Mouse (Mus musculus) liver, adult 2 months (tissue): Measurements from ENCODE around the gene Myl9. TPM values are rescaled to one million over a fixed set of nuclear protein-coding genes. Genes with fewer than 3 reads are reported as not detected.
A peak's percentile ranks its signal among the peaks of the same experiment; 100 is the strongest.

Source experiments
- DNase-seq: peaks from one replicate; pipeline ENCODE4 v3.0.0-alpha.2; 2011; ENCODE audit warnings: low read depth, low spot score; ENCODE audit errors: extremely low read depth
- H3K27ac ChIP-seq: fragments of 200-500 bp; replicated peaks from 2 replicates; pipeline ENCODE4 v1.5.1; 2012; ENCODE audit warnings: low read depth, mild to moderate bottlenecking, control low read depth, inconsistent platforms, low read length; ENCODE audit not compliant: insufficient read depth
- H3K27me3 ChIP-seq: fragments of 200-500 bp; 2 replicates; pipeline ENCODE4 v1.6.1; 2012; ENCODE audit warnings: mild to moderate bottlenecking, moderate library complexity, low read length, inconsistent platforms; ENCODE audit not compliant: control insufficient read depth, insufficient read depth
- H3K36me3 ChIP-seq: fragments of 200-500 bp; 2 replicates; pipeline ENCODE4 v1.6.1; 2012; ENCODE audit warnings: low read length, inconsistent platforms; ENCODE audit not compliant: control insufficient read depth, insufficient read depth
- H3K4me1 ChIP-seq: fragments of 200-500 bp; 2 replicates; pipeline ENCODE4 v1.6.1; 2011; ENCODE audit warnings: low read length; ENCODE audit not compliant: control insufficient read depth, insufficient read depth
- H3K4me3 ChIP-seq: fragments of 200-500 bp; 2 replicates; pipeline ENCODE4 v1.5.1; 2011; ENCODE audit warnings: low read depth, mild to moderate bottlenecking, control low read depth, low read length, moderate library complexity; ENCODE audit not compliant: insufficient read depth
- H3K79me2 ChIP-seq: fragments of 200-500 bp; 2 replicates; pipeline ENCODE4 v1.6.1; 2012; ENCODE audit warnings: inconsistent platforms, mild to moderate bottlenecking, low read length, moderate library complexity; ENCODE audit not compliant: control insufficient read depth, insufficient read depth
- H3K9ac ChIP-seq: fragments of 200-500 bp; 2 replicates; pipeline ENCODE4 v1.6.1; 2012; ENCODE audit warnings: low read depth, mild to moderate bottlenecking, control low read depth, inconsistent platforms, low read length
- CTCF ChIP-seq: fragments of 200-500 bp; IDR thresholded peaks from 2 replicates; pipeline ENCODE4 v1.5.1; 2011; ENCODE audit warnings: low read depth, low read length, control low read depth
- POLR2A ChIP-seq: fragments of 200-500 bp; IDR thresholded peaks from 2 replicates; pipeline ENCODE4 v1.6.1; 2011; ENCODE audit warnings: low read length, control low read depth; ENCODE audit not compliant: insufficient read depth; ENCODE audit errors: extremely low read depth
- WGBS: fragments of 180-500 bp; shearing (Covaris S2); methylation state at CpG from one replicate; pipeline ENCODE4 v1.1.7; 2018; 5-methylcytosine and 5-hydroxymethylcytosine counted together
- polyA plus RNA-seq: library from polyadenylated mRNA; depleted of rRNA; stranded (reverse); fragments of >200 nt; gene quantifications from 2 replicates; pipeline ENCODE4 v1.2.3, GENCODE M21; 2012
- total RNA-seq: library from RNA; depleted of rRNA; stranded (reverse); fragments of >200 nt; gene quantifications from 2 replicates; pipeline ENCODE4 v1.2.3, GENCODE M21; 2014

Myl9 gene
- total and polyA plus RNA-seq, 2 experiments: 4.6 to 5.6 TPM

- Histone ChIP-seq H3K9ac (no peak overlapping the region), H3K79me2 (no peaks in the 10 kb centered on the region), H3K4me1 (no peaks in the 10 kb centered on the region), H3K36me3 (no peaks in the 10 kb centered on the region), H3K27me3 (no peaks in the 10 kb centered on the region), H3K27ac (no peak overlapping the region), H3K4me3 (no peak overlapping the region)
- peak; percentile 40 for DNase-seq
- WGBS: 53% methylated on average over 2 of the region's 2 CpGs
- TF ChIP-seq CTCF (peak; percentile 52; the same call in 1 of the 2 replicates), POLR2A (no peak)
These were observed 34.4 kb downstream of the Myl9 start for GRCm38 (mm10) chr2:156809579-156809978.

- Histone ChIP-seq H3K36me3 (no peaks in the 10 kb centered on the region), H3K79me2 (no peaks in the 10 kb centered on the region), H3K4me3 (no peak overlapping the region), H3K27me3 (no peaks in the 10 kb centered on the region), H3K27ac (no peak overlapping the region), H3K9ac (no peak overlapping the region), H3K4me1 (no peaks in the 10 kb centered on the region)
- 97% methylated on average over 10 of the region's 10 CpGs for WGBS
- TF ChIP-seq POLR2A (no peak), CTCF (no peak)
- DNase-seq: no peak
These were observed 35.5 kb downstream of the Myl9 start for GRCm38 (mm10) chr2:156810716-156811115.

- TF ChIP-seq CTCF (no peak), POLR2A (no peak)
- H3K4me1 ChIP-seq: no peaks in the 10 kb centered on the region
- H3K9ac ChIP-seq: no peak overlapping the region
- no peaks in the 10 kb centered on the region for H3K27me3 ChIP-seq
- no peak overlapping the region for H3K4me3 ChIP-seq
- H3K36me3 ChIP-seq: no peaks in the 10 kb centered on the region
- 72% methylated on average over 5 of the region's 5 CpGs for WGBS
- H3K27ac ChIP-seq: no peak overlapping the region
- no peak for DNase-seq
- no peaks in the 10 kb centered on the region for H3K79me2 ChIP-seq
These were observed 36.3 kb downstream of the Myl9 start for GRCm38 (mm10) chr2:156811556-156811955.

GRCm38 (mm10) chr2:156814344-156814801 is 39.2 kb downstream of the Myl9 start:
- H3K79me2 ChIP-seq: no peaks in the 10 kb centered on the region
- no peak overlapping the region for H3K9ac ChIP-seq
- no peak overlapping the region for H3K27ac ChIP-seq
- TF ChIP-seq POLR2A: no peak
- no peak for TF ChIP-seq CTCF
- no peaks in the 10 kb centered on the region for H3K36me3 ChIP-seq
- H3K4me1 ChIP-seq: peaks cover 1% of the 10 kb centered on the region; the same call in 1 of the 2 replicates
- WGBS: 56% methylated on average over 8 of the region's 8 CpGs
- DNase-seq: no peak
- H3K4me3 ChIP-seq: no peak overlapping the region
- H3K27me3 ChIP-seq: no peaks in the 10 kb centered on the region

GRCm38 (mm10) chr2:156814893-156815292 is 39.7 kb downstream of the Myl9 start:
- WGBS: 46% methylated on average over 5 of the region's 5 CpGs
- peaks cover 1% of the 10 kb centered on the region; the same call in 1 of the 2 replicates for H3K4me1 ChIP-seq
- DNase-seq: no peak
- no peaks in the 10 kb centered on the region for H3K36me3 ChIP-seq
- no peak overlapping the region for H3K4me3 ChIP-seq
- no peaks in the 10 kb centered on the region for H3K79me2 ChIP-seq
- TF ChIP-seq CTCF (no peak), POLR2A (no peak)
- no peak overlapping the region for H3K9ac ChIP-seq
- H3K27ac ChIP-seq: no peak overlapping the region
- H3K27me3 ChIP-seq: no peaks in the 10 kb centered on the region

- Histone ChIP-seq H3K4me3 (no peak overlapping the region), H3K27me3 (no peaks in the 10 kb centered on the region), H3K27ac (no peak overlapping the region), H3K9ac (no peak overlapping the region), H3K79me2 (no peaks in the 10 kb centered on the region), H3K4me1 (peaks cover 1% of the 10 kb centered on the region; the same call in 1 of the 2 replicates), H3K36me3 (no peaks in the 10 kb centered on the region)
- no peak for DNase-seq
- TF ChIP-seq CTCF (no peak), POLR2A (no peak)
- 81% methylated on average over 3 of the region's 3 CpGs for WGBS
These were observed 40.2 kb downstream of the Myl9 start for GRCm38 (mm10) chr2:156815412-156815811.
